ENCODE assay signal across 20 mouse cellular contexts in genomic region chr15:40280551-40280950, GRCm38 (mm10).
DNase-seq lines count a peak whose midpoint lies in the region; ATAC-seq and TF ChIP-seq lines count a peak whose summit lies in the region.
"Had no signal": no experiment of that assay in that cellular context is flagged by ENCODE, and none has a peak within 500 bp of the region (broad histone marks: within the 10 kb centered on the region; RNA-seq: fewer than 3 reads in every experiment).

No protein-coding gene starts in this region.

- no peaks in the 10 kb centered on the region for H3K9me3 ChIP-seq in forebrain, embryonic 14.5 days (replicated peaks; ENCODE audit: control insufficient read depth, low read length)
- H3K9me3 ChIP-seq in forebrain, embryonic 11.5 days (ENCODE audit: control insufficient read depth, low read length) = no peaks in the 10 kb centered on the region

- H3K4me3 ChIP-seq in forebrain, embryonic 14.5 days (ENCODE audit: low read depth, low read length) = no peak overlapping the region
- no peak overlapping the region for H3K4me3 ChIP-seq in forebrain, embryonic 11.5 days (ENCODE audit: low read depth, low read length)
- H3K4me3 ChIP-seq in layer of hippocampus, adult 2 months = no peak overlapping the region
- H3K4me3 ChIP-seq: gastrocnemius, adult 2 months had no signal

- peak; percentile 36; the same call in 1 of the 2 replicates for ATAC-seq in forebrain, embryonic 14.5 days
- no peak for ATAC-seq in forebrain, embryonic 11.5 days (replicated peaks; ENCODE audit: low FRiP score)
- ATAC-seq: intestine, embryonic 16.5 days; lung, postnatal 0 days had no signal

- intact Hi-C loops in gastrocnemius, postnatal 36 days (cut with DNase I) = no loop called here

- H3K4me2 ChIP-seq in forebrain, embryonic 14.5 days (ENCODE audit: low read length) = no peak overlapping the region
- no peak overlapping the region for H3K4me2 ChIP-seq in forebrain, embryonic 11.5 days (ENCODE audit: low read depth, low read length, severe bottlenecking)
- H3K4me2 ChIP-seq: hindbrain, embryonic 14.5 days; midbrain, embryonic 11.5 days had no signal

- no peaks in the 10 kb centered on the region for H3K27me3 ChIP-seq in forebrain, embryonic 14.5 days (replicated peaks; ENCODE audit: control insufficient read depth, insufficient read depth, low read length)
- H3K27me3 ChIP-seq in forebrain, embryonic 11.5 days (ENCODE audit: control insufficient read depth, insufficient read depth, low read length) = no peaks in the 10 kb centered on the region

- peak; percentile 59 for DNase-seq in forebrain, embryonic 14.5 days (ENCODE audit: low spot score)
- no peak for DNase-seq in forebrain, embryonic 11.5 days (ENCODE audit: low spot score)
- peak; percentile 72 for DNase-seq in brain, embryonic 18.5 days (ENCODE audit: low read depth, low spot score)
- peak; percentile 36 to 55 for DNase-seq in layer of hippocampus, adult 2 months (ENCODE audit: low spot score in 2 of 2)
- peak; percentile 7 to 12 for DNase-seq in layer of hippocampus, postnatal 36 days
- DNase-seq in gastrocnemius, postnatal 36 days = no peak
- no peak for DNase-seq in frontal cortex, postnatal 25 days (ENCODE audit: low spot score in 2 of 2)
- DNase-seq: adrenal gland, postnatal 36 days; B cell, adult 2 months; cerebellum, adult 9-10 months; gastrocnemius, adult 2 months; heart, adult 11 months; heart, postnatal 36 days; liver; retina, postnatal 1 day; thymus, adult 2 months had no signal

- no peak overlapping the region for H3K9ac ChIP-seq in forebrain, embryonic 14.5 days (ENCODE audit: low read length)
- H3K9ac ChIP-seq in forebrain, embryonic 11.5 days (ENCODE audit: low read length) = no peak overlapping the region
- H3K9ac ChIP-seq: hindbrain, embryonic 14.5 days had no signal

- H3K27ac ChIP-seq in forebrain, embryonic 14.5 days (ENCODE audit: low read depth, low read length) = no peak overlapping the region
- no peak overlapping the region for H3K27ac ChIP-seq in forebrain, embryonic 11.5 days (ENCODE audit: low read depth, low read length)
- peak overlapping the region; percentile 69 for H3K27ac ChIP-seq in layer of hippocampus, adult 2 months
- H3K27ac ChIP-seq: gastrocnemius, adult 2 months; hindbrain, embryonic 14.5 days had no signal

- no peaks in the 10 kb centered on the region for H3K4me1 ChIP-seq in forebrain, embryonic 14.5 days (ENCODE audit: control insufficient read depth, insufficient read depth, low read length)
- H3K4me1 ChIP-seq in forebrain, embryonic 11.5 days (replicated peaks; ENCODE audit: control insufficient read depth, insufficient read depth, low read length) = no peaks in the 10 kb centered on the region

- no peaks in the 10 kb centered on the region for H3K36me3 ChIP-seq in forebrain, embryonic 14.5 days (ENCODE audit: control insufficient read depth, insufficient read depth, low read length)
- no peaks in the 10 kb centered on the region for H3K36me3 ChIP-seq in forebrain, embryonic 11.5 days (ENCODE audit: control insufficient read depth, insufficient read depth, low read length)

- TF ChIP-seq CTCF in layer of hippocampus, adult 2 months (conservative IDR thresholded peaks at IDR 0.05) = no peak

Comparison
In these comparisons a context has a peak if more than half of its experiments do, and no peak if none do; other contexts are left out.
1. DNase-seq: peak in forebrain, embryonic 14.5 days (single experiment), brain, embryonic 18.5 days (single experiment), layer of hippocampus, adult 2 months (2 of 2) and layer of hippocampus, postnatal 36 days (2 of 2); none in forebrain, embryonic 11.5 days (single experiment), gastrocnemius, postnatal 36 days (0 of 2) and frontal cortex, postnatal 25 days (0 of 2).